Mouse (Mus musculus): ENCODE results near the gene Ftcd. TPM values are rescaled to one million over a fixed set of nuclear protein-coding genes. Genes with fewer than 3 reads are reported as not detected.

Gene Ftcd
- polyA plus RNA-seq, 1 experiment: not detected

- Histone ChIP-seq H3K27ac (replicated peaks; ENCODE audit: low read depth, low read length) (no peak overlapping the region), H3K4me3 (ENCODE audit: insufficient read depth, low read depth, low read length) (no peak overlapping the region), H3K4me1 (ENCODE audit: control insufficient read depth, insufficient read depth, insufficient read length, low read length) (no peaks in the 10 kb centered on the region)
Observed at GRCm38 (mm10) chr10:76571070-76571469, 4.4 kb upstream of the Ftcd start.

GRCm38 (mm10) chr10:76572151-76572550 lies 3.3 kb upstream of the Ftcd start:
- H3K4me3 ChIP-seq (ENCODE audit: insufficient read depth, low read depth, low read length): no peak overlapping the region
- H3K4me1 ChIP-seq (ENCODE audit: control insufficient read depth, insufficient read depth, insufficient read length, low read length): no peaks in the 10 kb centered on the region
- H3K27ac ChIP-seq (replicated peaks; ENCODE audit: low read depth, low read length): no peak overlapping the region

- Histone ChIP-seq H3K27ac (replicated peaks; ENCODE audit: low read depth, low read length) (no peak overlapping the region), H3K4me3 (ENCODE audit: insufficient read depth, low read depth, low read length) (no peak overlapping the region)
Observed at GRCm38 (mm10) chr10:76576920-76577319, 1.5 kb downstream of the Ftcd start.

GRCm38 (mm10) chr10:76584138-76584537 lies 8.7 kb downstream of the Ftcd start:
- Histone ChIP-seq H3K27ac (replicated peaks; ENCODE audit: low read depth, low read length) (no peak overlapping the region), H3K4me3 (ENCODE audit: insufficient read depth, low read depth, low read length) (no peak overlapping the region), H3K4me1 (ENCODE audit: control insufficient read depth, insufficient read depth, insufficient read length, low read length) (no peaks in the 10 kb centered on the region)

More at GRCm38 (mm10) chr10:76576920-76577319, 1.5 kb downstream of the Ftcd start:
- H3K4me1 ChIP-seq (ENCODE audit: control insufficient read depth, insufficient read depth, insufficient read length, low read length): no peaks in the 10 kb centered on the region

DNA sequence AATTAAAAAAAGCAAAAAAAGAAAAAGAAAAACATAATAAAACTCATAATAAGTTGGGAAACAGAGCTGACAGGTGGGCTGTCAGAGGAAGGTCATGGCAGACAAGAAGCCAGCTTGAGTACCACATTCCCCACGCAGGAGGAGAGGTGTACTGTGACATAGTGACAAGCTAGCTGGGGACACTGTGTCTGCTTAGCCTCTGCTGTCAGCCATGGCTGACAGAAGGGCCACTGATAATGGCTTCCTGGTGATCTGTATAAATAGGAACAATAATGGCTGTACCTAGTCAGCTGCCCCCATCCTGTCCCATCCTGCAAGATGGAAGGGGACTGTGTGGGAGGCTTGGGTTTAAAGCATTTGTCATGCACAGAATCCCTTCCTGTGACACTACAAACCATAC lies 10.7 kb downstream of the Ftcd start:
- H3K4me3 ChIP-seq (ENCODE audit: insufficient read depth, low read depth, low read length): no peak overlapping the region
- no peak overlapping the region for H3K27ac ChIP-seq (replicated peaks; ENCODE audit: low read depth, low read length)
- no peaks in the 10 kb centered on the region for H3K4me1 ChIP-seq (ENCODE audit: control insufficient read depth, insufficient read depth, insufficient read length, low read length)

- H3K4me1 ChIP-seq (ENCODE audit: control insufficient read depth, insufficient read depth, insufficient read length, low read length): no peaks in the 10 kb centered on the region
- no peak overlapping the region for H3K4me3 ChIP-seq (ENCODE audit: insufficient read depth, low read depth, low read length)
- no peak overlapping the region for H3K27ac ChIP-seq (replicated peaks; ENCODE audit: low read depth, low read length)
Observed at GRCm38 (mm10) chr10:76590197-76590596, 14.7 kb downstream of the Ftcd start.

DNA sequence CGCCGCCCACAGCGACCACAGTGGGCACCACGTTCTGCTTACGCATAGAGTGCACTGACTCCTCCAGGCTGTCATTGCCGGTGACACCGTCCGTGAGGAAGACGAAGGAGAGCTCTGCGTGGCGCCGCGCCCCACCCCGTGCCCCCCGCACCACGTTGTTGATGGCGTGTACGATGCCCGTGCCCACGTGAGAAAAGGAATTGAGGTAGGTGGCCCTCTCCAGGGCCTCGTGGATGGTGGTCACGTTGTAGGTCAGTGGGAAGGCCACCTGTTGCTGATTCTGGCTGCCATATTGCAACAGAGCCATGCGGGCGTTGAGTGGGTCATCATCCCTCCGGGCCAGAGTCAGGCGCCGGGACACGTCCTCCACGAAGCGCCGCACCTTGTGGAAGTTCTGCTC lies 20.9 kb downstream of the Ftcd start:
- H3K4me3 ChIP-seq (ENCODE audit: insufficient read depth, low read depth, low read length): no peak overlapping the region
- H3K27ac ChIP-seq (replicated peaks; ENCODE audit: low read depth, low read length): no peak overlapping the region
- H3K4me1 ChIP-seq (ENCODE audit: control insufficient read depth, insufficient read depth, insufficient read length, low read length): no peaks in the 10 kb centered on the region

DNA sequence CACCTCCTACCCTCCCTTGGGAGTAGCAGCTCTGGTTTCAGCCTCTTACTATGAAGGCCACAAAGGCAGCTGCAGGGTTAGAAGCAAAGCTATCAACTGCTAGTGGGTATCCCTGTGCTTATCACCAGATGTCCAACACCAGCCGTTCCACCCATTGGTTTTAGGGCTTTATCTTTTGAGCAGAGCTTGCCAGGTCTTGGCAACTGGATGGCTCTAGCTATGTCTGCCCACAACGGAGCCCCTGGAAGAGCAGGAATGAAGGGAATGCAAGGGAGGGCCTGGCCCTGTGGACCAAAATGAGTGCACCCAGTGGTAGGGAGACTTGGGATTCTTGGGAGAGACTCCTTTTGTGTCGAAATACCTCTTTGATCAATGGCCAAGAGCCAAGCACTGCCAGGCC lies 27.2 kb downstream of the Ftcd start:
- H3K4me3 ChIP-seq (ENCODE audit: insufficient read depth, low read depth, low read length): no peak overlapping the region
- H3K27ac ChIP-seq (replicated peaks; ENCODE audit: low read depth, low read length): no peak overlapping the region
- H3K4me1 ChIP-seq (ENCODE audit: control insufficient read depth, insufficient read depth, insufficient read length, low read length): no peaks in the 10 kb centered on the region

DNA sequence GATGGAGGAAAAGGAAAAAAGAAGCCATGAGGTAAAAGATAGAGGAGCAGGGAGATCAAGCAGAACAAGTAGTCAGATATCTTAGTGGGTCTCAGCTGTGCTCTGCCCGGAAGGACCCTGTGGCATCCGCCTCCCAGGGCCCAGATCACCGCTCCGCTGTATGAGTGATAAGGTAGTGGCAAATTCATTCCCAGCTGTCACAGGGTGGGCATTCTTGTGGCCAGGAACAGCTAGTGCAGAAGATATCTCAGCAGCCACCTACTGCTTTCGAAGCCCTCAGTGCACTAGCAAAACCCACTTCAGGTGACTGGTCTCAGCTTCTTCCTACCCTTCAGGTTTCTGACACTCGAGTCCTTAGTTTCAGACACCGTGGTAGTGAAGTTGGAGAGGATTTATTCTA lies 37.0 kb downstream of the Ftcd start:
- no peaks in the 10 kb centered on the region for H3K4me1 ChIP-seq (ENCODE audit: control insufficient read depth, insufficient read depth, insufficient read length, low read length)
- H3K4me3 ChIP-seq (ENCODE audit: insufficient read depth, low read depth, low read length): no peak overlapping the region
- no peak overlapping the region for H3K27ac ChIP-seq (replicated peaks; ENCODE audit: low read depth, low read length)

DNA sequence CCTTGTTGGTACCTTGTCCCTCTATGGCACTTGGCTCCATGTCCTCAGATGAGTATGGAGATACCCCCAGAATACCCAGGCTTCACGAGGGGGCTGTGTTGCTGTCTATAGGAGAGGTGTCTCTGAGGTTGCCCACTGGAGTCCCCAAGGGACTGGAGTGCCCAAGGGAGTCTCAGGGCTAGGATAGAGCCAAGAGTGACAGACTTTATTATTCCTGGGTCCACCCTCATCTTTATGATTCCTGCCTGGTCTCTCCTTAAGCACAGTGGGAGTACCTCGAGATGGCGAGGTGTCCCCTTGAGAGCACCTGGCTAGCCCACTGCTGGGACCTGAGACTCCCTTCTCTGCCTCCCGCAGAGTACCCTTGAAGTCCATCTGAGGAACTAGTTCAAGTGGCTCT lies 47.0 kb downstream of the Ftcd start:
- peak overlapping the region; percentile 23; the same call in 1 of the 2 replicates for H3K27ac ChIP-seq (replicated peaks; ENCODE audit: low read depth, low read length)
- H3K4me1 ChIP-seq (ENCODE audit: control insufficient read depth, insufficient read depth, insufficient read length, low read length): no peaks in the 10 kb centered on the region
- peak overlapping the region; percentile 48 for H3K4me3 ChIP-seq (ENCODE audit: insufficient read depth, low read depth, low read length)

- Histone ChIP-seq H3K4me3 (ENCODE audit: insufficient read depth, low read depth, low read length) (peak within 1 kb of the TSS; percentile 48), H3K4me1 (ENCODE audit: control insufficient read depth, insufficient read depth, insufficient read length, low read length) (no peaks in the 10 kb centered on the region), H3K27ac (replicated peaks; ENCODE audit: low read depth, low read length) (peak within 1 kb of the TSS; percentile 23)
Observed at GRCm38 (mm10) chr10:76622928-76623680, 47.7 kb downstream of the Ftcd start, which contains the start of gene Col6a2. Gene Col6a2, minus strand, starts transcription at chr10:76623630.

DNA sequence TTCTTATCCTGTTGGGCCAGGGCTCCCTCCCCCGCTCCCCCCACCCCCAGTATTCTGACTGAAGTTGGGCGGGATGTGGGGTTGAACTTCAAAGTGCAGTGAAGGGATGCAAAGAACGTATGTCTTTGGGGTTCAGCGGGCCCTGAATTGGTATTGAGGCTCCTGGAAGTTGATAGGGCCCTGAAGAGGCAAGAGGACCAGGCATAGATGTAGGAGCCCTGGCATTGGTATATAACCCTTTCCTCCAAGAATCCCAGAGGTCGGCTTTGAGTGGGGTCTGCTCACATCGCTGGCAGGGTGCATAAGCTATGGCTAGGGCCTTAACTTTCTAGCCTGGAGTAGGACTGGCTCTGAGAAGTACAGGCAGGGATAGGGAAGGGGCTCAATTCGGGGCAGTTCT lies 48.3 kb downstream of the Ftcd start:
- Histone ChIP-seq H3K4me3 (ENCODE audit: insufficient read depth, low read depth, low read length) (no peak overlapping the region), H3K4me1 (ENCODE audit: control insufficient read depth, insufficient read depth, insufficient read length, low read length) (no peaks in the 10 kb centered on the region), H3K27ac (replicated peaks; ENCODE audit: low read depth, low read length) (no peak overlapping the region)

DNA sequence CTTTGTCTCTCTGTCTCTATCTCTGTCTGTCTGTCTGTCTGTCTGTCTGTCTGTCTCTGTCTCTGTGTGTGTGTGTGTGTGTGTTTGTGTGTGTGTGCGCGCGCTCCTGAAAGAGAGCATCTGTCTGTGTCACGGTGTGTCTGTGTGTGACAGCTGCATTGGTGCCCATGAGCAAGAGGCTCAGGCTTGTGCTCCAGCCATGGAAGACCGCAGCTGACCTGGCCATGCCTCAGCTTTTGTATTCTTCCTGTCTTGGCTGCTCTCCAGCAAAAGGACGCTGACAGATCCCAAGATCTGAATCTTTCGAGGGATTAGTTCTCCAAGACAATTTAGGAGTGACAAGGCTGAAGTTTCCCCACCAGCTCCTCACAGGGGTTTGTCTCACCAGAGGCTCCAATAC lies 49.5 kb downstream of the Ftcd start:
- Histone ChIP-seq H3K27ac (replicated peaks; ENCODE audit: low read depth, low read length) (no peak overlapping the region), H3K4me1 (ENCODE audit: control insufficient read depth, insufficient read depth, insufficient read length, low read length) (no peaks in the 10 kb centered on the region), H3K4me3 (ENCODE audit: insufficient read depth, low read depth, low read length) (no peak overlapping the region)

DNA sequence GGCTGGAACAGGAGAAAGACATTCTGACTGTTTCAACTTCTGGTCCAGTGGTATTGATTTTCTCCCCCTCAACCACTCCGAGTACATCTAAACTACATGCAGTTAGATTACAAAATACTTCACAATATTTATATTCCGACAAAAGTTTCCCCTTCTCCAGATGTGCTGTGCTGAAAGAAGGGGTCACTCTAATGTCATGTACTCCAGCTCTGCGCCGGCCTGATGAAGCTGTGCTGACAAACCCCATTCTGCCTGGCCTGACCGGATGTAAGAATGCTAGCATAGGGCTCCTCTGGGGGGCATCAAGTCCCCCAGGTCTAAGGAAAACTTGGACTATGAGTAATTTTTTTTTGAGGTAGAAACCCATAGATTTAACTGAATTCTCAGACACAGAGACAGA lies 52.3 kb downstream of the Ftcd start:
- Histone ChIP-seq H3K4me3 (ENCODE audit: insufficient read depth, low read depth, low read length) (no peak overlapping the region), H3K4me1 (ENCODE audit: control insufficient read depth, insufficient read depth, insufficient read length, low read length) (no peaks in the 10 kb centered on the region), H3K27ac (replicated peaks; ENCODE audit: low read depth, low read length) (no peak overlapping the region)

DNA sequence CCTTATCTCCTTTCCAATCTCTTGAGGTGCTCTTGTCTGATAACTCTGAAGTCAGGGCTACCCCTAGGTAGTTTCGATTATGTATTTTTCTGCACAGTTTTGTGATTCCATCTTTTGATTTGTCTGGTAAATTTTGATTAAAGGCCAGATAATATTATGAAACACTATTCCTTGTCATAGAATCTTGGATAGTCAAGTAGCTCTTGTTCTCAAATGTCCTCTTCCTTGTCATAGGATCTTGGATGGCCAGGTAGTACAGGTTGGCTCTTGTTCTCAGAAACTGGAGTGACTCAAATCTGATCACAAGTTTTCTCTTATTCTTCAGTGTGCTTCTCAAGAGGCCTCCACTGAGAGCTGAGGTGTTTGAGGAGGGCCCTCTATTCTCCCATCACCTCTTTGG lies 55.2 kb downstream of the Ftcd start:
- Histone ChIP-seq H3K4me1 (ENCODE audit: control insufficient read depth, insufficient read depth, insufficient read length, low read length) (no peaks in the 10 kb centered on the region), H3K4me3 (ENCODE audit: insufficient read depth, low read depth, low read length) (no peak overlapping the region), H3K27ac (replicated peaks; ENCODE audit: low read depth, low read length) (no peak overlapping the region)

DNA sequence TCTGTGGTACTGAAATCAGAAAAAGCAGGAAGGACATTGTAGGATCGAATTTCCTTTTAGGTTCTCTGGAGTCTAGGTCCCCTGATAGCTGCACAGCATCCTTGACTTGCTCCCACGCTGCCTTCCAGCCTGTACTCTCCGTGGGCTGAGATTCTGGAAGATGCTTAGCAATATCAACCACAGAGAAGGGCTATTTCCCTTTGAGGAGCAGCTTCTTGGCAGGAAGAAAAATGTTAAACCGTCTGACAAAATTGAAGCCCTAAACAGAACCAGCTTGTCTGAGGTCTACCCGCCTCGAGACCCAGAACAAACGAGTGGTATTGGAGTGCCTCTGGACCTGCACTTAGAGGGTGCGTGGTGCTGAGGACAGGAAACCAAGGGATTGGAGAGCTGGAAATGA lies 57.2 kb downstream of the Ftcd start:
- Histone ChIP-seq H3K4me3 (ENCODE audit: insufficient read depth, low read depth, low read length) (no peak overlapping the region), H3K27ac (replicated peaks; ENCODE audit: low read depth, low read length) (0 out of 2 replicates have a peak overlapping the region, but pooled peaks have one; percentile 43), H3K4me1 (ENCODE audit: control insufficient read depth, insufficient read depth, insufficient read length, low read length) (no peaks in the 10 kb centered on the region)

All from brown adipose tissue, adult 24 weeks (tissue).